Mouse (Mus musculus) brain, adult 2 months (tissue): Measurements from ENCODE around the gene Ugt1a10.
"Not testable (repeated sequence)": the region's sequence is repeated elsewhere in the genome, so short reads cannot be mapped to it uniquely, and the experiment has no call there.

Experiments used
- DNase-seq: peaks from one replicate; pipeline ENCODE4 v3.0.0; 2011; ENCODE audit warnings: low read depth, low spot score

Ugt1a10 gene

DNA sequence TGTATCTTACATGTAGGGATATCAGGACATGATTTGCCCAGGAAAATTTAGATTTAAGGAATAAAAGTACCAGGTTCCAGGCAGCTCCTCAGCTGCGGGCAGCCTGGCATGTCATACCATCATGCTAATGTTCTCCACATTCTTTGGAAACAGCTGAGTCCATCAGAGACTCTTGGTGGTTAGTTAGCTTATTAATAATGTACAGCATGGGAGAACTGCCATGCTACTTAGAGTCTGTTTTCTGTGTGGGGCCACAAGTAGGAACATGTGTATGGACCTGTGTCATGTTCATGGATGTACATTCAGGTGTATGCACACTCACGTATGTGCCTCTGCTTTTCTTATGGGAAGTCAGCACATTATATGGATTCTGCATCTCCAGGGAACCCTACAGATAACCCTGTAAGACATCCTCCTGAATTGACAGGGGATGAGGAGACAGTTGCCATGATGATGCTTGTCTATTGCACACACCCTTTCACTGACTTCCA is 159.3 kb downstream of the Ugt1a10 start:
- DNase-seq = no peak

- DNase-seq = peak; percentile 1
Measured at GRCm38 (mm10) chr1:88215466-88216380, 160.5 kb downstream of the Ugt1a10 start.

- peak; percentile 32 for DNase-seq
Measured at GRCm38 (mm10) chr1:88216551-88216950, 161.4 kb downstream of the Ugt1a10 start.

DNA sequence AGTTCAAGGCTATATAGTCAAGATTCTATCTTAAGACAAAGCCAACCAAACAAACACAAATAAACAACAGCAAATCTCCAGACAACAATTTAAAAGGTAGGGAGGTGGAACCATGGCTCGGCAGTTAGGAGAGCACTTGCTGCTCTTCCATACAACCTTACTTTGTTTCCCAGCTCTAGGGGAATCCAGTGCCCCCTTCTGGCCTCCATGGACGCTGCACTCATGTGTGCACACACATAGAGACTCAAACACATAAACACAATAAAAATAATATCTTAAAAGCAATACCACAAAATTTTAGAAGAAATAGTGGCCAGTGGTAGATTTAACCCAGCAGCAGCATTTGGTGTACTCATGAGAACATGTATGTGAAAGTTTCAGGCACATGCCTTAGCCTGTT is 162.0 kb downstream of the Ugt1a10 start:
- peak; percentile 0 for DNase-seq

DNA sequence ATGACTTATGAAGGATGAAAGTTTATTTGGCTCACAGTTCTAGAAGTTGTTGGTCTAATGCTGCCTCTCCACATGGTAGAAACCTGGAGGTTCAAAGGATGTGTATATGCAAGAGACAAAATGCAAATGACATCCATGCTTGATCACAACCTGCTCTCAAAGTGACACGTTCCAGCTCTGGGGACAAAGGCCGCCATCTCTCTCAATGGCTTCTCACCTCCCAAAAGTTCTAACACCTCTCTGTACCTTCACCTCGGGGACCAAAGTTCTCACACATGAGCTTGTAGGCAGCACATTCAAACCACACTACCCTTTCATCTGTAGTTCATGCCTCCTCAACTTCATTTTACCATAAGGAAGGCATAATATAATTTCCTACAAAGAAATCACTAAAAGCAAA is 162.4 kb downstream of the Ugt1a10 start:
- DNase-seq = no peak

GRCm38 (mm10) chr1:88218051-88218450 is 162.9 kb downstream of the Ugt1a10 start:
- peak; percentile 0 for DNase-seq

DNA sequence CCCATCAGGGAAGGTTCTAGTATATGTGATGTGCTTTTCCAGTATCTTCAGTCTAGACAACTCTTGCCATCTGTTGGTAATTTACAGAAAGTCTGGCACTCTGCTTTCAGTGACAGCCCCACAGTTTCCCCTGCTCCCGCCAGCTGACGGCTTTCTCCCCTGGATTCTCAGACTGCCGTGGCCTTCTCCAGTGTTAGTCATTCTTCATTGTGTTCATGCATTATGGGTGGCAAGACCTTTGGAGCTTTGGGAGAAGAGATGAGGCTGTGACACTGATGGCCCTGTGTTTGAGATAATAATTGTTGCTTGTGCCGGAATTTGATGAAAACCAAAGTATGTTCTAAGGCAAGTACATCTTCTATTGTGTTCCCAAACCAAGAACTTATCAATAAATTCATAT is 163.4 kb downstream of the Ugt1a10 start:
- DNase-seq = peak; percentile 3

- DNase-seq = no peak
Measured at GRCm38 (mm10) chr1:88219054-88219453, 163.9 kb downstream of the Ugt1a10 start.

GRCm38 (mm10) chr1:88220336-88220735 is 165.1 kb downstream of the Ugt1a10 start:
- DNase-seq = no peak

DNA sequence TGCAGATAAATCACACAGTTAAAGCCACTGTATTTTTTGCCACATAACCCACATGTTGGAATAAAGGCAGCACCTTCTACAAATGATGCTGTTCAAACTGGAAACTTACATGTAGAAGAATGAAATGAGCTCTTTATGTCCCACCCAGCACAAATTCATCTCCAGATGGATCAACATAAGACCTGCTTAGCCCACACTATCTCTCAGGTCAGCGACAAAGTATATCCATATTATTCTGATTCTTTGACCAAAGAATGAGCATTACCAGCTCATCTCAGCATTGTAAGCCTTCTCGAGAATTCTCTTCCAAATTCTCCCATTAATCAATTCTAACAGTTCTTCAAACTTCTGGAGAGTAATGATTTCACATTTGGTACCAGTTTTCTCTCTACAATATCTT is 167.0 kb downstream of the Ugt1a10 start:
- DNase-seq = no peak

GRCm38 (mm10) chr1:88223011-88223515 is 167.9 kb downstream of the Ugt1a10 start:
- DNase-seq = not testable (repeated sequence)

DNA sequence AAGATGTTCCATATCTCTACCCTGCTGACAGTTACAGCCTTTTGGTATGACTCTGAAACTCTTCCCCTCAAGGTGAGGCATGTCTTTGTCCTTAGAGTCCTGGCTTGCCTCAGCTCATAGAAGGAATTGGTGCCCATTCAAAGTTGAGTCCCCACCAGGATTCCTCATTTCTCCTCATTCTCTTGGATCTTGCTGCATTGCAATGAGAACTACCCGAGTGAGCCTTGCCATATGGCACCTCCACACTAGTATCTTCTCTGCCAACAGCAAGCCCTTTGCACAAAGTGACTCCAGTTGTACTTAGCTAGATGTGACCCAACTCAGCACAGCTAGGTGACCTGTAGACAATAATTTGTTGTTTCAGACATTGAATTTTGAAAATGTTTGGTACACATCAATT is 168.4 kb downstream of the Ugt1a10 start:
- peak; percentile 24 for DNase-seq

DNA sequence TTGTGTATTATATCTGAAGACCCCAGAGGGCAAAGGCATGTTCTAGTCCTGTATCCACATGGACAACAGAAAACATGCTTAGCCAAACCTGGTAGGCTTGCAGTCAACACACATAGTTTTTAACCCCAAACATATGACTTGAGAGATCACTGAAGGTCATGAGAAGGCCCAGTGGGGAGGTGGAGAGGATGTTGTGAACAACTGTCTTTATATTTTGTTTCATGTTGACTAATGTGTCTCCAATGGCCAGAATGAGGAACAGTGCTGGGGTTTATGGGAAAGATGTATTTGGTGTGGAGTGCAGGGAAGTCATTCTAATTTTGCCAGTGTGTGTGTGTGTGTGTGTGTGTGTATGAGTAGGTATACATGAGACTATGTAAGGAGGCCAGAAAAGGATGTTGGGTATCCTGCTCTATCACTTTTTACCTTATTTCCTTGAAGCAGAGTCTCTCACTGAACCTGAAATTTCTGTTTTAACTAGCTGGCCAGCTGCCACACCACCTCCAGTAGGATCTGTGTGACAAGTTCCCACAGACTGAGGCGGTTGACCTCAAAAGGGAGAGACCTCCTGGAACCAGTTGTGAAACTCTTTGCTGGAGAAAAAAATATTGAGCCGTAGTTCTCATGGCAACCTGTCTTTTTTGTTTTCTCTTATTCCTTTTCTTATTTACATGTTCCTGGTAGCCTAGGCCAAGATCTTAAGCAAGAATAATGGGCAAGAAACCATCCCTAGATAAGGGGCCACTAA is 169.0 kb downstream of the Ugt1a10 start:
- DNase-seq = peak; percentile 16

DNA sequence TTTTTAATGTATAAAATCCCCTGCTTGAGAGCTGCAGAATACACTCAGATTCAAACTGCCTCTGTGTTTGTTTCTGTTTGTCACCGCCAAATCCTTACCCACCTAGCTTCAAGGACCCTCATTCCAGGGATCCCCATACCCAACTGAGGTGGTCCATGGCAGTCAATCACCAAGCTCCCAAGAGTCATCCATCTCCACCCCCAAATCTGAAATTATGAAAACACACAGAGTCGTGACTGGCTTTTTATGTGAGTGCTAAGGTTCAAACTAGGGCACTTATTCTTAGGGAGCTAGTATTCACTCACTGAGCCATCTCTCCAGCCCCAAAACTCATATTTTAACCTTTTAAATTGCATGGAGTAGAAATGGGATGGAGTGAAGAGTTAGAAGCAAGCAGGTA is 170.1 kb downstream of the Ugt1a10 start:
- DNase-seq = not testable (repeated sequence)

DNA sequence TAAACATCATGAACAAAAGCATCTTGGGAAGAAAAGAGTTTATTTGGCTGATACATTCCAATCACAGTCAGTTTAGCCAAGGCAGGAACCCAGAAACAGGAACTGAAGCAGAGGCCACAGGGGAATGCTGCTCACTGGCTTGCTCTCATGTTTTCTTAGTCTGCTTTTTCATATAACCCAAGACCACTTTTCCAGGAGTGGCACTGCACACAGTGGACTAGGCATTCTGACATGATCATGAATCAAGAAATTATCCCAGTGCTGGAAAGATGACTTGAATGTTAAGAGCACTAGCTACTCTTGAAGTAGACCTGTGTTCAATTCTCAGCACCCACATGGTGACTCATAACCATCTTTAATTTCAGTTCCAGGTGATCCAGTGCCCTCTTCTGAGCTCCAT is 170.6 kb downstream of the Ugt1a10 start:
- no peak for DNase-seq

DNA sequence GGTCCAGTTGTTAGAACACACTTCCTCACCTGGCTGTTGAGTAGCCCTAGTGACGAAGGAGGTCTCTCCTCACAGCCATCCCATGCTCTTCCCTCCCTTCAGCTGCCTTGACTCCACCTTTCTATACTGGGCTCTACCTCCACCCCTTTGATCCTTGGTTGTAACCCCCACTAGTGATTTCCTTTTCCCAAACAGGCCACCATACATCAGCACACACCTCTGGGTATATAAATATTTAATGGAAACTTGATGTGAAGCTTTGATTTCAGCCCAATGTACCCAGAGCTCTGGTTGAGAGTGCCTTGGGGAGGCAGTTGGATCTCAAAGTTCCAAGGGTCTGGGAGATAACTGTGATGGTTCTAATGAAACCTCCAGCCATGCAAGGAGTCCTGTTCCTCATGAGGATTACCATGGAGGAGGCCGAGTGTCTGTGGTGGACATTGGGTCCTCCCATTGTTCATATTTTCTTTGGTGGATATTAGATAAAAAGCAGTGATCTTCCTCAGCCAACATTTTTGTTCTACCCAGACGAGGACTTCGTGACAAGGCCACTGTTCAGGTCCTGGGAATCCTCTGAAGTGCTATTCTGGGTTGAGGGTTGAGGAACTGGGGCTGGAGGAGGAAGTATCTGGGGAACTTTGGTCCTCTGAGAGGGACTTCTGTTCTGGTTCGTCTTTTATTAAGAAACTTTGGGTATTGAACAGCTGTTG is 171.6 kb downstream of the Ugt1a10 start, which contains the start of gene Mroh2a:
TSS of gene Mroh2a (plus strand) at position 317 of the 710 bp plus-strand sequence.
- DNase-seq = peak; percentile 40

GRCm38 (mm10) chr1:88227482-88227881 is 172.3 kb downstream of the Ugt1a10 start:
- DNase-seq = no peak

DNA sequence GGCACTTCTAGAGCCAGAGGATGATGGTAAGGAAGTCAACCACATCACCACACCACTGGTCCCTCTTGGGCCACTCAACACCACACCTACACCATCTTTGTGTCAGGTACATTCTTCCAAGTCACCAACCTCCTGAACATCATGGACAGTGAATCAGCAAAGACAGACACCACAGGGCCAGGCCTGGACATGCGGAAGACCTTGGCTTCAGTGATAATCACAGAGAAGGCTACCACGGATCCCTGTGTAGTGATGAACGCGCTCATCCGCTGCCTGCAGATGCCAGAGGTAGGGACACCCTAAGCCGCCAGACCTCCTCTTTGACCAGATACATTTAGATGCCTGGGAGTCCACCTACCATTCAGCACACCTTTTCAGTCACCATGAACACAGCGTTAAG is 172.9 kb downstream of the Ugt1a10 start:
- no peak for DNase-seq

DNA sequence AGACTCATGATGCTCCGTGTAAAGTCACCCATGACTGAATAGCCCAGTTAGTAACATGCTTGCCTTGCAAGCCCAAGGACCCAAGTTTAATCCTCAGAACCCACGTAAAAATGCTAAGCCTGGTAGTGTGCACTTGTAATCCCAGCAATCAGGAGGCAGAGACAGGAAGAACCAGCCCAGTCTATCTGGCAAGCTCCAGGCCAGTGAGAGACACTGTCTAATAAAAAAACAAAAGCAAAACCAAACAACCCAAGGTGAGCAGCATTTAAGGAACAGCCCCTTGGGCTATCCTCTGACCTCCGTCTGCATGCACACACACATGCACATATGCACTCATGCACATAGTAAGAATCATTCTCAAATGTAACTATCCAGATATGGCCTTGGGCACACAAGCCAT is 174.4 kb downstream of the Ugt1a10 start:
- no peak for DNase-seq

- DNase-seq = no peak
Measured at GRCm38 (mm10) chr1:88229986-88230385, 174.8 kb downstream of the Ugt1a10 start.

- no peak for DNase-seq
Measured at GRCm38 (mm10) chr1:88230421-88230820, 175.2 kb downstream of the Ugt1a10 start.
